Mouse (Mus musculus) right cerebral cortex, postnatal 36 days (tissue): ENCODE results near the gene Tbc1d5.

Source experiments
- DNase-seq, 2 experiments: peaks; one replicate each; pipeline ENCODE4 v3.0.0; 2022; ENCODE audit warnings: low spot score in 2 of 2, mixed read lengths in 1 of 2

Gene Tbc1d5

DNA sequence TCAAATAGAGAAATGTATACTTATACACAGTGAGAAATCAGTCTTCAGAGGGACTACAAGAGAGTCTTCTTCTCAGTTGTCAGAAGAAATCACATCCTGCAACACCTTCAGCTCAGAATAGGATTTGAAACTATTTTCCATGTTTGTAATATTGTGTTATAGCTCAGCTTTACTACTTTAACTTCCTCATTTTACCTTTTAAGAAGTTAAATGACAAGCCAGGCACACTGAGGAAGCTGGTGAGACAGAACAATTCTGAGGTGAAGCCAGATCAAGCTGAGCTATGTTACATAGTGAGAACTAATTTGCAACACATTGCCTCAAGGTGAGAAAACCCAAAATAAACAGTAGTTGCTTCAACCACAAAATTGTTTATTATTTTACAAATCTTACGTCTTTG, 135.3 kb downstream of the Tbc1d5 start:
- DNase-seq: no peak

DNA sequence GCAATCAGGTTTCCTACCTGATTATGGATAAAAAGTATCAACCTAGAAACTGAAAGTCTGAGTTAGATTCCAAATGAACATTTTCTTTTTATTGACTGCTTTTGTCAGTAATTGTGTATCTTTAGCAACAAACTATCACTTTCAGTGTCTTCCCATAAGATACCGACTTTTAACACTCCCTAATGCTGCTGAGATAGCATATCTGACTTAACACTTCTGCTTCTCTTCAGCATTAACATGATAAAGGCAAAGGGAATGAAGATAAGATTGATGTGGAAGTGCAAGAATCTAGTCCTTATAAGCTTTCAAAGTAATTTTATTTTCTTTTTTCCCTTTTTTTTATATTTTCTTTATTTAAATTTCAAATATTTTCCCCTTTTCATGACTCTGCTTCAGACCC, 138.3 kb downstream of the Tbc1d5 start:
- DNase-seq: no peak

DNA sequence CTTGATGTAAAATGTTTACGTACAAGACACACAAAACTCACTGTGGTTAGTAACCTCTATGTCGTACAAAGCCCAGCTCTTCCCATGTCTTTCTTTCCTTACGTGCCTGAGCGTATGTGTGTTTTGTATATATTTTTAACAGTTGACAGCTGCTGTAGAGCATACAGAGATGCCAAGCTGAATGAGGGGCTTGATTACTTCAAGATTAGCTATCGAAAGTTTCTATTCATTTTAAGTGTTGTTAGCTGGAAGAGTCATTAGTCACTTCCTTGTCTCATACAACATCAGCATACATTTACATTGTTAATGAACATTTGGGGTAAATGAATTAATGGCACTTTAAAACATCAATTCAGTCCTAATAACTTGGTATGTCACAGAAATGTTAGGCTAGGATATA, 155.9 kb downstream of the Tbc1d5 start:
- no peak for DNase-seq

DNA sequence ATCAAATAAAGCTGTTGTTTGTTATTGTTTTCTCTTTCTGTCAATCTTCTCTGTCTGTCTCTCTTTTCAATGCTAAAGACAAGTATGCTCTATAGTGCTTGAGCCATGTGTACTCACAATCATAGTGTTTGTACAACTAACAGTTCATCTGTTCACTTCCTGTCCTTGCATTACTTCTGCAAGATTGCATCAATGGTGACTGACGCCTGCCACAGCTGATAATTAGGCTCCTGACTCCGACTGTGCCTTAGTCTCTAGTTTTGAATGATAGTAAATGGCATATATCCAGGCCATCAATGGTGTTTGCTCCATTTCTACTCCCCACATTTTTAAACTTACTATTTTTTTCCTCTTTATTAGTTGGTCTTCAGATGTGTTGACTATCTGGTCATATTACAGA, 162.8 kb downstream of the Tbc1d5 start:
- no peak for DNase-seq

DNA sequence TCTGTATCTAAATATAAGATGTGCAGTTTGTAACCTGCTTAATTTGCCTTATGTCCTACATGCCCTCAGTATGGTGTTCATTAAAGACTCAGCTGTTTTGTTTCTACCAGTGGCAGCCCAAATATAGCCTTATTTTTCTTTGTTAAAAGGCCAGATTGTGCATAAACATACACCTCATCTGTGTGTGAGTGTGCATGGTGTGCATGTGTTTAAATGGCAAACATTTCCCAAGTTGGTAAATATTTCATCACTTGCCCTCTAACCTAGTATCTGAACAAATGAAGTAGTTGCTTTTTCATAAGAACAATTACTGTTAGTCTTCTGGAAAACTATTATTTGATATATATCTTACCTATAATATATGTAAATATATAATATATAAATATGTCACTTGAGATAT, 165.2 kb downstream of the Tbc1d5 start:
- no peak for DNase-seq

DNA sequence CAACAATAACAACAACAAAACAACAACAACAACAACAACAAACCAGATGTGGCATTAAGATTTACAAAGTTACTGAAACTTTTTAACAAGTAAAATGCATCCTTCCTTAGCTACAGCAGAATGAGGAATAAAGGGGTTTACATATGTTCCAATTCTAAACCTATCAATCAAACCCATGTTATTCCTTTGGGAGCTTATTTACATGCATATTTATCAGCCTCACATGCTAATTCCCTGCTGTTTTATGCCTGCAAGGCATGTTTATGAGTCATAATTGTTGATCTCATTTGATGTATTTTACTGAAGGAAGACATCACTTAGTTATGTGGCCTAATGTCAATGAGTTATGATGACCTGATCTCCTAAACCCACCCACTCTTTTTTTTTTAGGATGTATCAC, 176.0 kb downstream of the Tbc1d5 start:
- no peak for DNase-seq

DNA sequence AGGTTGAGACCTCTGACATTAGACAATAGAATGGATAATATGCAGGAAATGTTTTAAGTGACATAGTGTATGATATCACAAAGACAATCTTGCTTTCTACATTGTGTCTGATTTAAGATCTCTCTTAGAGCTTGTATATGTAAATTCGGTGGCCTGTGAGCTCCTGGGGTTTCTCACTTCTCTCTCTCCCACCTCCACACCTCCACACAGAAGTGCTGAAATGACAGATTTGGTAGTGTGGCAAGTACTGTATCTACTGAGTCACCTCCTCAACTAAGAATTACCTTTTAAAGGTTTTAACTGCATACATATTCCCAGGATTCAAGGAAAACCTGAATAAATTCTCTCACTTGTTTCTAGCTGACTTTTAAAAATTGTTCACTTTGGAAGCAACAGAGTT, 180.9 kb downstream of the Tbc1d5 start:
- DNase-seq: no peak

DNA sequence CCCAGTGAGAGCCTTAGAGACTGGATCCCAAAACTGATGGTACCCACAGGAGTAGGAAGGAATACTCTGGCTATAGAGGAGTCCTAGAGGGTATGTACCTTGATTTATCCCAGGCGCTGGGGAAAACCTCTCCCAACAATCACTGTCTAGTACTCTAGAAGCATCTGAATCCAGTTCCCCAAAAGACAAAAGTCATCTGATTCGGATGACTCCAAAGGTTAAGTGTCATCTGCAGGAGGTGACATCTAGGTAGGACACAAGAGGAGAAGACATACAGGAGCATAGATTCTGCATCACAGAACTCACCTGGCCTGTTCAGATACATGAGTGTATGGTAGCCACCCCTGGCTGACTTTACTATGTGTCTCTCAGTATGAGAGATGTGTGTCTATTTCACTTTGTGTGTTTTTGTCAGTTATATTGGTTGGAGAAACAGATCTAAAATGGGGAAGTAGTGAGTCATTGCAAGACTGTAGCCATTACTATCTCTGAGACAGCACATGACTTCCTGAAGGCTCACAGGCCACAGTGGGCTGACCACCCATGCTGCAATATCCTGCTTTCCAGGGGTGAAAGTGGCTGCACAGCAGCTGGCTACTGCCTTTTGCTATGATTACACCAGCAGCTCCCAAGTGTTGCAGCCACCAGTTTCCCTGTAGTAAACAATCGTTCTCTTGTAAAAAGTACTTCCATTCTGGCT, 185.7 kb downstream of the Tbc1d5 start:
- no peak for DNase-seq

DNA sequence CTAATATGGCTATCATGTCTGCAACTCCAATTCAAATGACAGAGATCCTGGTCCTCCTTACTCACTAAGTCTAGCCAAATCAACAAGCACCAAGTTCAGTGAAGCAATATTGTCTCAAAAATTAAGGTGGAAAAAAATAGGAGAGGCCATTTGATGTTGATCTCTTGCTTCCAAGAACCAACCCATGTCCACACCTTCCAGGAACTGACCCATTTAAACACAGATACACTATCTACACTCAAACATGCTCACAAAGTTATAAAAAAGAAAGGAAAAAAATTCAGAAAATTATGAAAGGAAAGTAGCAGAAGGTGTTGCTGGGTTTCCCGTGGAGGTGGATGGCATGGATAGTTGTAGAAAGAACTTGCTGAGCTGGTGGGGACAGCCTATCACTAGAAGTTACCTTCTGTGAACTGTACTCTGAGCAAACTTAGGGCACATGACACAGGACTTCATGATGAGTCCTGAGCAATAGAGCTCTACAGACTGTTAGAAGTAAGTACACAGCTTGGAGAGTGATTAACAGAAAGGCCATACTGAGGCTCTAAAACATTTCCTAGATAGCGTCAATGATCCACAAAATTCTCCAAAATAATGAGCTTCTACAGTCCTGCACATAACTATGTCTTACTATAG, 188.3 kb downstream of the Tbc1d5 start:
- DNase-seq: no peak

DNA sequence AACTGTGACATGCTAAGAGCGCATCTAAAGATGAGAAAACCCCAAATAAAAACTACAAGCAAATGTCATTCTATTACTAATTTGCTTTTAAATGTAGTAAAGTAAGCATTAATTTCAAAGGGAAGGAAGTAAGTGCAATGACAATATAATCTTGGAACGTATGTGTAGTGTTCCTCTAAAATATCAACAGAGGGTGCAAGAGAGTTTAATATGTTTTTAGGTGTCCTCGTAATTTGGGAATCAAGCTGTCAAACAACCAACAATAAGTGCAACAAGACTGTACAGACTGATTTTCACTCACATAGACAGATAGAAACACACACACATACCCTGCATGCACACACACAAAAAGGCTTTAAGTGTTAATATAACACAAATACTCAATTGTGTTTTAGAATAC, 191.2 kb downstream of the Tbc1d5 start:
- DNase-seq: no peak

DNA sequence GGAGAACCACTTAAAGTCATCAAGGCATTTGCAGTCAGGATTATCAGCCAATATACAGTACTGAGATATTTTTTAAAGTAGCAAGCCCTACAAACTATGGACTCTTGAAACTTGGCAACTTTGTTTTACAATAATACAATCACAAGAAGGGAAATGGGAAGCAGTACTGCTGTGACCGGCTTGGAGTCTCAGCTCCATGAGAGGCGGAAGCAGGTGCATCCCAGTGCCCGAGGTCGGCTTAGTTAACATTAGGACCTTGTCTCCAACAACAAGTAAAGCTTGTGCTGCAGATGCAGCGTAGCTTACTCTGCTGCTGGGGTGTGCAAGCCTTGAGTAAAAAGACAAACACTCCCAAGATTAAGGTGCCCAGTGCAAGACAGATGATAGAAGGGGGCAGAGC, 197.2 kb downstream of the Tbc1d5 start:
- no peak for DNase-seq

DNA sequence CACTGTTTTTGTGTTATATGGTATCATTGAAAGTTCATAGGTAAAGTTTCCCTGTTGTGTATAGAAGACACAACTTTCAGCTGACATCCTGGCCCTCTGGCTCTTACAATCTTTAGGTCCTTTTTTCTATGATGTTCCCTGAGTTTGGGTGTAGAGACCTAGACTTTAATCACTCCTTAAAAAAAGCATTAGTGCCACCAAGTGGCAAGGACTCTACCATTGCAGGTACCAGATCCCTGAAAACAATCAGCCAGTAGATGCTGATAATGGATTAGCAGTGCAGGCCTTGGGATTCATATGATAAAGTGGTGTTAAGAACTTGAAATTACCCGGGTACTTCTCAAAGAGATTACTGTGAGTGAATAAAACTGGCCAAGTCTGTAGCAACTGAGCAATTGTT, 207.0 kb downstream of the Tbc1d5 start:
- no peak for DNase-seq

DNA sequence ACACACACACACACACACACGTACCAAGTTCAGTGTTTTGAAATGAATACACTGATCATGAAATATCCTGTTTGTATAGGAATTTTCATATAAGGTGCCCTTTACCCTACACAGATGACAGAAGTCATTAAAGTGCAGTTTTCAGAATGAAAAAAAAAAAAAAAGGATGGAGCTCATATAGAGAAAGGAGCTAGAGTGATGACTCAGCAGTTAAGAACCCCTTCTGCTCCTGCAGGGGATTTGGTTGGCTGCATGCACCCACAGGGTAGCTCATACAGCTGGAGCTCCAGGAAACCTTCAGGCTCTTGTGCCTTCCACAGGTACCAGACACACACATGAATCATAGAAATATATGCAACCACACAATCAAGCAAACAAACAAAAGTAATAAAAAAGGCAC, 213.0 kb downstream of the Tbc1d5 start:
- DNase-seq: no peak

DNA sequence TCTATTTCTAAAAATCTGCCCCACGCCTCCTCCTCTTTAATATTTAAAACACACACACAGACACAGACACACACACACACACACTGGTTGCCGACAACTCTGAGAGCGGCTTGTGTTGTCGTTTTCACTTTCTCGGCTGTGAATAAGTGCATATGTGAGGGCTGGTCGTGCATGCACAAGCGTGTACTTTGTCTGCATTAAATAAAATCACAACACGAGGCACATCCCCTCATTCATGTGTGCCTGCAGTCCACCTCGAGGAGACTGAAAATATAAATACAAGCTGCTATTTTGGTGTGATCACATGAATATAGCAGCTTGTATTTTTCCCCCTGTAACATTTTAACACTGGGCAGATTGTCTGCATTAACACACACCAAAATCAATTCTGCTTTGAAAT, 224.8 kb downstream of the Tbc1d5 start:
- no peak for DNase-seq

DNA sequence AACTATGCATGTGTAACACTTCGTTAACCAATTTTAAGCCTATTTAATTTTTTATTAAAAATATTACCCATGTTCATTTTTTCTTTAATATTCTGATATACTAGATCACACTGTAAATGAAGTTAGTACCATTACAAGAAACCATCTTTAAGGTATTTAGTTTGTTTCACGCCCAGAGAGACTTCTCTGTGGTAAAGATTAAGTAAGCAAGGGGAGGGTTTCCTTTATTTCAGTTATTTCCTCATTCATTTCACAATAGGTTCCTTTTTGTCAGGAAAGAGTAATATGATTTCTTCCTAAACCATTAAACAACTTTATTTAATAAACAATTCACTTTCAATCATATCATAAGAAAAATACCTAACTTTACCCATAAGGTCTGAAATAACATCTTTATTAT, 256.8 kb downstream of the Tbc1d5 start:
- no peak for DNase-seq

DNA sequence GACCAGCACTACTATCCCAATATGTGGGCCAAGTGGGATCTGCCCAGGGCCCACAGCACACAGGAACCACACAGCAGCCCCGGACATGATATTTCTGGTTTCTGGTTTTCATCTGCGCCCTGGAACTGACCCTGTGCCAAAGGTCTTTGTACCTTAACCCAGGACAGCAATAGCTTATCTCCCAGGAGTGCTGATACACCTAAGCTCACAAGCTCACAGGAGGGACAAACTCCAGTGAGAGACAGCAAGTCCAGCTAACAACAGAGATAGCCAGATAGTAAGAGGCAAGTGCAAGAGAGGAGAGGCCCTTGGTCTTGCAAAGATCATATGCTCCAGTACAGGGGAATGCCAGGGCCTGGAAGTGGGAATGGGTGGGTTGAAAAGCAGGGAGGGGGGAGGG, 263.9 kb downstream of the Tbc1d5 start:
- DNase-seq: no peak

DNA sequence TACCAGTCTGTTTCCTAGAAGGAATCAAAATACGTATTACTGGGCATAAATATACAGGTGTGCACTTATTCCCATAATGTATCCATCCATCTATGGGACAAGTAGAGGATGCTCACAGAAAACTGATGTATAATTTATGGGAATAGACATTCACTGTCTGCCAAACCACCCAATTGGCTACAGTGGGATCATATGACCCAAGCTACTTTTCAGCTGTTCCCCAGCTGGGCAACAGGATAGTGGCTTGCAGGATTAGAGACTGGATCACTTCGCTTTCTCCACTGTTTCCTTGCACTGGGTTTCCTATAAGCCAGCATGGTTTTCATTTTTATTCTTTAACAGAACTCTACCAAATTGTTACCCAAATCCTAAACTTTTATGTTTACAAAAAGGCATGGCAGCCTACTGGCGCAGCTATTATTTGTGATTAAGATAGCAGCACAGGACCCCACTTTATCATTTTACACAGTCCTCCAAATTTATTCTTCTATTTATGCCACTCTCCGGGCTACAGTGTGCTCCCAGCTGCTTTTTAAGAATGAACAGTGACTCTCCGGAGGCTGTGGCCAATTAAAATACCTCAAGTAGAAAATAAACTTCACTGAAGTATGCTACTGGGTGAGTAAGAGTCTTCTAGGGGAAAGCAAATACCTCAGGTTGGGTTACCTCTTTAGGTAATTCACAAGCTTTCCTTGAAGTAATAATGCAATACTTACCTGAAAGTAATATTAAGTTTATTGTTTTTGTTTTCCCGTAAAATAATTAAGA, 270.4 kb downstream of the Tbc1d5 start:
- DNase-seq: no peak

DNA sequence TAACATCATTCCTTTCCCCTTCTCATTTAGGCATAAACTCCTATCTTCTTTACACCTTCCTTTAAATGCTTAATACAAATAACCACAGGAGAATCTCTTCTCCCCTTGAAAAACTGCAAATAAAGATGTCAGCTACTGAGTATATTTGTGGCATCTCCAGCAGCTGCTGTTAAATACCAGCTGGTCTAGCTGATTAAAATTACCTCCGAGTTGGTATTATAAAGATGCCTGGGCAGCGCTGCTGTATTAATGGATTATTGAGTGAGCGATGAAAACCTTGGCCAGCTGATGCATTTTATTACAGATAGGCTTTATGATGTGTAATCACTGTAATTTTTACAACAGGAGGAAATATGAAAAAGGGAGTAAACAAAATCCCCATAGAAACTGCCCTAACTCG, 271.0 kb downstream of the Tbc1d5 start:
- DNase-seq: no peak

DNA sequence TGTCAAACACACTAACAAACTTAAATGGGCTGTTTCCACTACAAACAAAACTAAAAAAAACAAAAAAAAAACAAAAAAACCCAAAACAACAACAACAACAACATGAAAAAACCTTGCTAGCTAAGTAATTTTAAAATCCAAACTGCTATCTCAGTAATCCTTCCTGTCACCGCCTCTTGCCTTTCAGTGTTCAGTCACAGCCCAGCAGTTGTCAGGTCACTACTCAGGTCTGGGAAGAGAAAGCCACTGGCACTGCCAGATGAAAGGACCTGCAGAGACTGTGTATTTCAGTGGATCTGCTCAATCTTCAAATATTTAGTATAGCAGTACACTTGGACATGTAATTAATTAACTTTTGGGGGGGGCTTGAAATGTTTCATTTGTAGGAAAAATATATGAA, 272.5 kb downstream of the Tbc1d5 start:
- DNase-seq: no peak

DNA sequence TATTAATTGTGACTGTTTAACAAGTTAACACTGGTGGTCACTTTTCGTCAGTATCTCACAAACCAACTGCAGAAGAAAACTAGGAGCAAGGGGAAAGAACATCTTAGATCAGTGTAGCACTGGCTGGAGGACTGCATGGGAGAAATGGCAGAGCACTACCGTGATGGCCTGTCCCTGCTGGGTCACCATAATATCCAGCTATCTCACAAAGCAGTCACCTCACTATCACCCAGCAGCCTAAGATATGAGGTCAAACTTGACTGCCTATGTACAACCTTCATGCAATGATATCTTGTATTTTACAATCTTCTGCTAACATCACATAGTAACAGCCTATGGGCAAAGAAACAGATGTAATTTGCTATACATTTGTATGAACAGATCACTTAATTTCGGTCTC, 274.7 kb downstream of the Tbc1d5 start:
- DNase-seq: no peak

DNA sequence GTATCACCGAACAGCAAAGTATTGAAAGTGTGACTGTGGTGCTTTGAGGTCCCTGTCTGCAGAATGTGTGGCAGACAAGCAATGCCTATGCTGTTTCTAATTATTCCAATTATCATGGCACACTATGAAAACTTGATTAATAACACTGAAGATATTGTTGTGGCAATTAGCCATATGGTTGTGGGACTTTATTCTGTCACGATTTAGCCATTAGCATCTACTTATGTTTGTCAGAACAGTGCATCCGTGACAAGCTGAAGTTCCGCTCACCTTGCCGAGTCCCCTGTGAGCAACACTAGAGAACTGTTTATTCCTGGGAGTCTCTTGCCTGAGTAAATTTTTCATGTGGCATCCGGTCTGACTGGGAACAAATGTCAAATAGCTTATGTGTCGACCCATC, 281.3 kb downstream of the Tbc1d5 start:
- DNase-seq: no peak

DNA sequence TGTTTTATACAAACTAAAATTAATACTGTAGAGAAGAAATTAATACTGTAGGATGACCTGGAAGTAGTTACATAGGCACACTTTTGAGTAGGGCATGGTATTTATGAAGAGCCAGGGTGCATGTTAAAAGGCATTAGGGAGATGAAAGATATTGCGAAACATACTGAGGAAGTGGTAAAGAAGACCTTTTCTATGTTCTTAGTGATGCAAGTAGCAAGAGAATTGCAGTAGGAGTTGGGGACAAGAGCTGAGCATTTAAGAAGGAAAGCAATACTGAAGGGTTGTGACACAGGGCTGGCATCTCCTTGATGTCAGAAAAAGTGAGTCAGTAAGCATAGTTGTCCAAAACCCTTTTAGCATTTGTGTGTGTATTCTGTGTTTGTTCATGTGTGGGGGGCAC, 289.7 kb downstream of the Tbc1d5 start:
- no peak for DNase-seq

DNA sequence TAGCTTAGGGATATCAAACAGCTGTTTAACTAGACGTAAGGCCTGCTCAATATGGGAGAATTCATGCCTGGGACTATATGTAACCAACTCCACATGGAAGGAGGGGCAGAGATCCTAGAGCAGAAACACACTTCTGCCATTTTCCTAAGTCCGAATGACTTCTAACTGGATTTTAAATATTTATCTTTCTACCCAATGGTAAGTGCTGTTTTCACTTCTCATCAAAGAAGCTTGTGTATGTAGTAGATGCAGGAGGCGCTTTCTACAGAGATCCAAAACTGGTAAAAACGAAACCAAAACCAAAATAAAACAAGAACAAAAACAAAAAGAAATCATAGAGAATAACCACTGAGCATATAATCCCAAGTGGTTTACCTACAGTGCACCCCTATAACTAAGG, 299.2 kb downstream of the Tbc1d5 start:
- DNase-seq: no peak
